Mouse (Mus musculus) kidney, postnatal 0 days (tissue): ENCODE data around the gene Pitx3. TPM values are rescaled to one million over a fixed set of nuclear protein-coding genes. Genes with fewer than 3 reads are reported as not detected.

Experiments used
- ATAC-seq: fragments of 200-750 bp; cut with Nextera tagmentation; replicated peaks from 2 replicates; pipeline ENCODE4 v1.8.0; 2017; ENCODE audit warnings: low read depth, moderate number of reproducible peaks, moderate TSS enrichment, moderate library complexity; ENCODE audit not compliant: low FRiP score
- DNase-seq: peaks from one replicate; pipeline ENCODE4 v3.0.0-alpha.2; 2016; ENCODE audit warnings: low spot score
- H3K27ac ChIP-seq: fragments of 300-500 bp; sonication (generic); 2 replicates; pipeline ENCODE4 v1.5.1; 2014; ENCODE audit warnings: mild to moderate bottlenecking
- H3K27me3 ChIP-seq: fragments of 300-500 bp; sonication (generic); 2 replicates; pipeline ENCODE4 v1.6.1; 2014; ENCODE audit warnings: low read length, mixed read lengths; ENCODE audit not compliant: insufficient read depth
- H3K36me3 ChIP-seq: fragments of 300-500 bp; sonication (generic); 2 replicates; pipeline ENCODE4 v1.6.1; 2014; ENCODE audit warnings: low read length, mixed read lengths; ENCODE audit not compliant: insufficient read depth
- H3K4me1 ChIP-seq: fragments of 300-500 bp; sonication (generic); replicated peaks from 2 replicates; pipeline ENCODE4 v1.6.1; 2014; ENCODE audit warnings: antibody characterized with exemption, low read length, mixed read lengths; ENCODE audit not compliant: insufficient read depth
- H3K4me2 ChIP-seq: fragments of 300-500 bp; sonication (generic); 2 replicates; pipeline ENCODE4 v1.6.1; 2014; ENCODE audit warnings: mild to moderate bottlenecking, low read length, moderate library complexity, mixed read lengths
- H3K4me3 ChIP-seq: fragments of 300-500 bp; sonication (generic); replicated peaks from 2 replicates; pipeline ENCODE4 v1.5.1; 2014; ENCODE audit warnings: low read depth, low read length
- H3K9ac ChIP-seq: fragments of 300-500 bp; sonication (generic); 2 replicates; pipeline ENCODE4 v1.6.1; 2014; ENCODE audit warnings: low read depth, low read length
- H3K9me3 ChIP-seq: fragments of 300-500 bp; sonication (generic); replicated peaks from 2 replicates; pipeline ENCODE4 v1.6.1; 2016; ENCODE audit warnings: low read length, inconsistent platforms, mixed read lengths
- CTCF ChIP-seq: IDR thresholded peaks from 2 replicates; pipeline ENCODE4 v1.5.1; 2016; ENCODE audit warnings: antibody characterized with exemption, low read depth, mild to moderate bottlenecking, moderate library complexity
- WGBS: fragments of 180-500 bp; shearing (Covaris S2); extraction: QIAGEN DNeasy Blood & Tissue Kit; methylation state at CpG from one replicate; pipeline ENCODE4 v1.1.7; 2014; 5-methylcytosine and 5-hydroxymethylcytosine counted together
- polyA plus RNA-seq: library from polyadenylated mRNA; unstranded; fragments of >200 nt; fragmentation: Nextera tagmentation; extraction: Ambion mirVana; gene quantifications from 2 replicates; pipeline ENCODE4 v1.2.1, GENCODE M21; 2015

Pitx3 gene
- polyA plus RNA-seq, 1 experiment from 2014 or later: not detected

- H3K27ac ChIP-seq: no peak overlapping the region
- DNase-seq: no peak
- ATAC-seq: no peak
- no peaks in the 10 kb centered on the region for H3K27me3 ChIP-seq
- no peak for TF ChIP-seq CTCF
- no peaks in the 10 kb centered on the region for H3K36me3 ChIP-seq
- H3K4me1 ChIP-seq: no peaks in the 10 kb centered on the region
- no peak overlapping the region for H3K4me3 ChIP-seq
- WGBS: 68% methylated on average over 2 of the region's 2 CpGs
- H3K9ac ChIP-seq: no peak overlapping the region
- no peaks in the 10 kb centered on the region for H3K9me3 ChIP-seq
- H3K4me2 ChIP-seq: no peak overlapping the region
These were observed 44.0 kb downstream of the Pitx3 start for GRCm38 (mm10) chr19:46104187-46104557.

- ATAC-seq (no peak), DNase-seq (no peak)
- Histone ChIP-seq H3K36me3 (no peaks in the 10 kb centered on the region), H3K4me2 (no peak overlapping the region), H3K27ac (no peak overlapping the region), H3K4me1 (no peaks in the 10 kb centered on the region), H3K9me3 (no peaks in the 10 kb centered on the region), H3K27me3 (no peaks in the 10 kb centered on the region), H3K4me3 (no peak overlapping the region), H3K9ac (no peak overlapping the region)
- no peak for TF ChIP-seq CTCF
- 60% methylated on average over 6 of the region's 6 CpGs for WGBS
These were observed 44.5 kb downstream of the Pitx3 start for GRCm38 (mm10) chr19:46103437-46104186.

GRCm38 (mm10) chr19:46099561-46099960, 48.6 kb downstream of the Pitx3 start:
- H3K9ac ChIP-seq: no peak overlapping the region
- no peak for DNase-seq
- 92% methylated on average over 3 of the region's 3 CpGs for WGBS
- no peak for TF ChIP-seq CTCF
- no peaks in the 10 kb centered on the region for H3K27me3 ChIP-seq
- H3K4me3 ChIP-seq: no peak overlapping the region
- no peaks in the 10 kb centered on the region for H3K36me3 ChIP-seq
- no peak overlapping the region for H3K27ac ChIP-seq
- H3K4me2 ChIP-seq: no peak overlapping the region
- no peaks in the 10 kb centered on the region for H3K4me1 ChIP-seq
- ATAC-seq: no peak
- H3K9me3 ChIP-seq: no peaks in the 10 kb centered on the region

GRCm38 (mm10) chr19:46096396-46096795, 51.7 kb downstream of the Pitx3 start:
- no peak overlapping the region for H3K4me2 ChIP-seq
- ATAC-seq: no peak
- no peaks in the 10 kb centered on the region for H3K4me1 ChIP-seq
- no peak overlapping the region for H3K9ac ChIP-seq
- TF ChIP-seq CTCF: no peak
- no peaks in the 10 kb centered on the region for H3K36me3 ChIP-seq
- H3K9me3 ChIP-seq: no peaks in the 10 kb centered on the region; the same call in 1 of the 2 replicates
- no peak overlapping the region for H3K27ac ChIP-seq
- WGBS: 87% methylated on average over 5 of the region's 5 CpGs
- no peaks in the 10 kb centered on the region for H3K27me3 ChIP-seq
- DNase-seq: no peak
- no peak overlapping the region for H3K4me3 ChIP-seq

- DNase-seq: no peak
- WGBS: 63% methylated on average over 4 of the region's 4 CpGs
- ATAC-seq: no peak
- Histone ChIP-seq H3K27me3 (no peaks in the 10 kb centered on the region), H3K4me1 (no peaks in the 10 kb centered on the region), H3K4me3 (no peak overlapping the region), H3K9me3 (no peaks in the 10 kb centered on the region; the same call in 1 of the 2 replicates), H3K27ac (no peak overlapping the region), H3K9ac (no peak overlapping the region), H3K36me3 (no peaks in the 10 kb centered on the region), H3K4me2 (no peak overlapping the region)
- TF ChIP-seq CTCF: no peak
These were observed 52.8 kb downstream of the Pitx3 start for GRCm38 (mm10) chr19:46095291-46095690.

- H3K9ac ChIP-seq: no peak overlapping the region
- H3K36me3 ChIP-seq: no peaks in the 10 kb centered on the region
- H3K27me3 ChIP-seq: no peaks in the 10 kb centered on the region
- TF ChIP-seq CTCF: no peak
- H3K4me3 ChIP-seq: no peak overlapping the region
- no peak overlapping the region for H3K4me2 ChIP-seq
- ATAC-seq (no peak), DNase-seq (no peak)
- H3K27ac ChIP-seq: no peak overlapping the region
- H3K4me1 ChIP-seq: no peaks in the 10 kb centered on the region
- no peaks in the 10 kb centered on the region; the same call in 1 of the 2 replicates for H3K9me3 ChIP-seq
- 100% methylated on average over 2 of the region's 2 CpGs for WGBS
These were observed 54.0 kb downstream of the Pitx3 start for GRCm38 (mm10) chr19:46094144-46094543.

- DNase-seq (no peak), ATAC-seq (no peak)
- Histone ChIP-seq H3K27ac (no peak overlapping the region), H3K4me2 (no peak overlapping the region), H3K9me3 (no peaks in the 10 kb centered on the region; the same call in 1 of the 2 replicates), H3K9ac (no peak overlapping the region), H3K4me3 (no peak overlapping the region), H3K36me3 (no peaks in the 10 kb centered on the region), H3K4me1 (no peaks in the 10 kb centered on the region), H3K27me3 (no peaks in the 10 kb centered on the region)
- TF ChIP-seq CTCF: no peak
- WGBS: 90% methylated on average over 4 of the region's 4 CpGs
These were observed 56.5 kb downstream of the Pitx3 start for GRCm38 (mm10) chr19:46091641-46092040.
